Mouse (Mus musculus): ENCODE results near the gene Kat7.
A peak's percentile ranks its signal among the peaks of the same experiment; 100 is the strongest.

The Kat7 gene

DNA sequence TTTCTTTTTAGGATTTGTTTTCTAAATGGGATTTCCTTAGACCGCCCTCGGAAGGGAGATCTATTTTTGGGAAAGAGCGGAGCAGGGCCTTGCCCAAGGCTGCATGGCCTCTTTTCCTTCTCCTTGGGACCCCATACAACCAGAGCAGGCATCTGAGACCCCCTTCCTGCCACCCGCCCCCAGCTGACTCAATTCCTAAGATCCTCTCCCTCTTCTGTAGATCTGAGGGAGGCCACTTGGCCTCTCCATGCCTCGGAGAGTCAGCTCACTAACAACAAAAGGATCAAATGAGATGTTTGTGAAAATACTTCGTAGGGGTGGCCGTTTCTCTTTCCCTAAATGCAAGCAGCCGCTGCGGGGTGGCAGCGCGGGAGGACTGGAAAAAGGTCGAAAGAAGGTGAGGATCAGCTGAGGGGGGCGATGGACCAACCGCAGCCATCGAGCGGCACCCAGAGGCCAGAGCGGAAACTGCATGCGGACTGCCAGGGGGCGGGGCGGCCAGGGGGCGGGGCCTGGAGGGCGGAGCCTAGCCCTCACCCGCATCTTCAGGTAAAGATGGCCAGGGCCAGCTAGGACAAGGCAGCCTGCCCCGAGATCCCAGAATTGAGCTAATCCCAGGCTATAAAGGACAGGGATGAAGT is 78.2 kb downstream of the Kat7 start:
- DNase-seq (ENCODE audit: low read depth, low spot score), result peak; percentile 54

DNA sequence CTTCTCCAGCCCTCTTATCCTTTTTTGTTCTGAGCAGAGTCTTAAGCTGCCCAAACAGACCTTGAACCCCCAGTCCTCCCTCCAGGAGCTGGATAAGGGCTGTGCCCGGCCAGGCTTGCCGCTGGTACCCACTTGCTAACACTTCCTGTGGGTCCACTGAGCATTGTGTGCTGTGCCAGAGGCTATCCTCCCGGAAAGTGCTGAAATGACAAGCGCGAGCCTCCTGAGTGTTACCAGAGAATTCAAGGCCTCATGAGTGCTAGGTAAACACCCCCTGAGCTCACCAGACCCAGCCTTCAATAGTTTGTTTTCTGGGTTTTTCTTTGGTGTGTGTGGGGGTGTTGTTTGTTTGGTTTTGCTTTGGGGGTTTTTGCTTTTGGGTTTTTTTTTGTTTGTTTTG is 82.6 kb downstream of the Kat7 start:
- DNase-seq (ENCODE audit: low read depth, low spot score), result no peak

GRCm38 (mm10) chr11:95225448-95225847 is 84.6 kb downstream of the Kat7 start:
- no peak for DNase-seq (ENCODE audit: low read depth, low spot score)
